Mouse (Mus musculus) hindbrain, embryonic 13.5 days (tissue): ENCODE data around the gene Ocel1. TPM values are rescaled to one million over a fixed set of nuclear protein-coding genes. Genes with fewer than 3 reads are reported as not detected.
A peak's percentile ranks its signal among the peaks of the same experiment; 100 is the strongest.

Source experiments
- ATAC-seq: fragments of 200-750 bp; cut with Nextera tagmentation; 2 replicates; pipeline ENCODE4 v1.8.0; 2017; ENCODE audit warnings: moderate TSS enrichment; ENCODE audit not compliant: low FRiP score
- H3K27ac ChIP-seq: fragments of 300-500 bp; sonication (generic); 2 replicates; pipeline ENCODE4 v1.5.1; 2015; ENCODE audit warnings: inconsistent platforms, mild to moderate bottlenecking, moderate library complexity
- H3K27me3 ChIP-seq: fragments of 300-500 bp; sonication (generic); 2 replicates; pipeline ENCODE4 v1.6.1; 2015; ENCODE audit warnings: mild to moderate bottlenecking, inconsistent platforms
- H3K36me3 ChIP-seq: fragments of 300-500 bp; sonication (generic); 2 replicates; pipeline ENCODE4 v1.6.1; 2015; ENCODE audit warnings: mild to moderate bottlenecking, inconsistent platforms
- H3K4me1 ChIP-seq: fragments of 300-500 bp; sonication (generic); replicated peaks from 2 replicates; pipeline ENCODE4 v1.6.1; 2015; ENCODE audit warnings: inconsistent platforms
- H3K4me2 ChIP-seq: fragments of 300-500 bp; sonication (generic); 2 replicates; pipeline ENCODE4 v1.6.1; 2015; ENCODE audit warnings: inconsistent platforms, mild to moderate bottlenecking, moderate library complexity
- H3K4me3 ChIP-seq: fragments of 300-500 bp; sonication (generic); 2 replicates; pipeline ENCODE4 v1.5.1; 2015; ENCODE audit warnings: mild to moderate bottlenecking, inconsistent platforms
- H3K9ac ChIP-seq: fragments of 300-500 bp; sonication (generic); 2 replicates; pipeline ENCODE4 v1.6.1; 2015; ENCODE audit warnings: mild to moderate bottlenecking, inconsistent platforms
- H3K9me3 ChIP-seq: fragments of 300-500 bp; sonication (generic); 2 replicates; pipeline ENCODE4 v1.6.1; 2016; ENCODE audit warnings: inconsistent platforms
- WGBS: fragments of 180-500 bp; shearing (Covaris S2); methylation state at CpG from one replicate; pipeline ENCODE4 v1.1.7; 2015; 5-methylcytosine and 5-hydroxymethylcytosine counted together
- polyA plus RNA-seq: library from polyadenylated mRNA; unstranded; fragments of >200 nt; fragmentation: Nextera tagmentation; extraction: Ambion mirVana; gene quantifications from 2 replicates; pipeline ENCODE4 v1.2.1, GENCODE M21; 2015

Ocel1 gene
- polyA plus RNA-seq, 1 experiment from 2014 or later: 6.2 TPM

DNA sequence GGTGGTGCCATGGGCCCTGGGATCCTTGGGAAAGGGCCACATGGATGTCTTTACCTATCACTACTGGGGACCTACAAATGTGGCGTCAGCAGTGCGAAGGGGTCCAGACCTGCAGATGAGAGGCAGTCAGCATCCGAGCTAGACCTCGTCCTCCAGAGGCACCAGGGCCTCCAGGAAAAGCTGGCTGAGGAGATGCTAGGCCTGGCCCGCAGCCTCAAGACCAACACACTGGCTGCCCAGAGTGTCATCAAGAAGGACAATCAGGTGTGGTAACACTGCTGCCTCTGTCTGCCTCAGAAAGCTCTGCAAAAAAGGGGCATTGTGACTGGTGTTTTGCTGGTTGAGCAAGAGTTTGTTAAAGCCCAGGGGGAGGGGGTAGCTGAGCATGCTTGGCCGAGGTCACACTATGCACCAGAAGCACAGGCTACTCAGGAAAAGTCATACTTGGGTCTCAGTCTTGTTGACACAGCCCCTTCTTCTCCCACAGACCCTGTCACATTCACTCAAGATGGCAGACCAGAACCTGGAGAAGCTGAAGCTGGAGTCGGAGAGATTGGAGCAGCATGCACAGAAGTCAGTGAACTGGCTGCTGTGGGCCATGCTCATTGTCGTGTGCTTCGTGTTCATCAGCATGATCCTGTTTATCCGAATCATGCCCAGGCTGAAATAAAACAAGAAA, 1.9 kb upstream of the Ocel1 start:
- no peak for ATAC-seq

DNA sequence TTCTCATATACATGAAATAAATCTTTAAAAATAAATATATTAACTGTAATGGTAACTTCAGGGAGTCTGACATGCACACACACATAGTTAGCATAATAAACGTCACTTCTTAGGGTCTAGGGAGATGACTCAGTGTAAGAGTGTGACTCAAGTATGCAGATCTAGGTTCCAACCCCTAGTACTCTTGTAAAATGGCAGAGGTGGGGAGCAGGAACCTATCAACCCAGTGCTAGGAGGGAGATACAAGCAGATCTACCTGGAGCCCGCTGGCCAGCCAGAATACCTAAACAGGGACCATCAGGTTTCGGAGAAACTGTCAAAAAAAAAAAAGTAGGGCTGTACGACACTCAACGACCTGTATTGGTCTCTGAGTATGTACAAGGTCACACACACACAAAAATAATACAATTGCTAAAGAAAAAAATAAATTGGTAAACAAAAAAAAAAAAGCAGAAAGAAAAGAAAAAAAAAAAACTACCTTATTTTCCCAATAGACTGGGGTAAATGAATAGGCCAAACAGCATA, 325 bp upstream of the Ocel1 start:
- no peak for ATAC-seq
- WGBS: 29% methylated on average over 5 of the region's 5 CpGs
- Histone ChIP-seq H3K9ac (peak overlapping the region; percentile 72; the same call in 1 of the 2 replicates), H3K4me3 (peak overlapping the region; percentile 66), H3K36me3 (peaks cover 29% of the 10 kb centered on the region), H3K4me2 (peak overlapping the region; percentile 54), H3K27ac (peak overlapping the region; percentile 89), H3K9me3 (no peaks in the 10 kb centered on the region), H3K27me3 (no peaks in the 10 kb centered on the region), H3K4me1 (peaks cover 44% of the 10 kb centered on the region)

More for the DNA sequence above, 1.9 kb upstream of the Ocel1 start:
- peaks cover 22% of the 10 kb centered on the region for H3K36me3 ChIP-seq
- 93% methylated on average over 10 of the region's 10 CpGs for WGBS
- H3K9me3 ChIP-seq: no peaks in the 10 kb centered on the region
- no peak overlapping the region for H3K4me2 ChIP-seq
- H3K27ac ChIP-seq: no peak overlapping the region
- no peak overlapping the region for H3K4me3 ChIP-seq
- H3K9ac ChIP-seq: no peak overlapping the region
- peaks cover 34% of the 10 kb centered on the region for H3K4me1 ChIP-seq
- no peaks in the 10 kb centered on the region for H3K27me3 ChIP-seq

DNA sequence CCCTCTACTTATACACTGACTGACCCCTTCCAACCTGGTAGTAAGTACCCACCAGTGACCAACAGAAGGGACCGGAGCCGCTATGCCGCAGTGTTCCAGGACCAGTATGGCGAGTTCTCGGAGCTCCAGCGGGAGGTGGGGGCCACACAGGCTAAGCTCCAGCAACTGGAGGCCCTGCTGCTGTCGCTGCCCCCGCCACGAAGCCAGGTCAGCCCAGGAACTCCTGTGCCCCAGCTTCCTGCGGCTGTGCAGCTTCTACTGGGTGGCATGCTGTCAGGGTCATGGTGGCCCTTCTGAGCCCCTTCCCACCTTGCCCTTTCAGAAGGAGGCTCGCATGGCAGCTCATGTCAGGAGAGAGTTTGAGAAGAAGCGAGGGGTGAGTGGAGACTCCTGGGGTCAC, 1.3 kb downstream of the Ocel1 start:
- no peak overlapping the region for H3K4me2 ChIP-seq
- H3K9me3 ChIP-seq: no peaks in the 10 kb centered on the region
- H3K9ac ChIP-seq: no peak overlapping the region
- H3K27me3 ChIP-seq: no peaks in the 10 kb centered on the region
- 87% methylated on average over 12 of the region's 12 CpGs for WGBS
- no peak for ATAC-seq
- H3K36me3 ChIP-seq: peaks cover 32% of the 10 kb centered on the region
- H3K4me1 ChIP-seq: peaks cover 50% of the 10 kb centered on the region
- H3K4me3 ChIP-seq: no peak overlapping the region
- no peak overlapping the region for H3K27ac ChIP-seq

DNA sequence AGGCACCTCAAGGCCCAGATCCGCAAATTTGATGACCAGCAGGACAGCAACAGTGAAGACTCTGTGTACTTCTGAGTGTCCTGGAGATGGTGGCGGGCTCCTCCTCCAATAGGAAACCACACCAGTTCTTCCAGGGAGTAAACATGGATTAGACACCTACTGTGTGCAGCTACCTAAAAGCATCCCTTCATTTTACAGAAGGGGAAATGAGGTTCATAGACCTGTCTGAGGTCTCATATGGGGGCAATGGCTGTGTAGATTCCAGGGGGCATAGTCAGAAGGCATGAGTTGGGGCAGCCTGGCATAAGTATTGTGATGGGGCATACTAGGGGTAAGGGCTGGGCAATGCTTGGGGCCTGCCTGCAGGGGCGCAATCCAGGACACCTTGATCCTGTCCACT, 1.9 kb downstream of the Ocel1 start:
- Histone ChIP-seq H3K9ac (no peak overlapping the region), H3K9me3 (no peaks in the 10 kb centered on the region), H3K4me1 (peaks cover 48% of the 10 kb centered on the region), H3K4me3 (no peak overlapping the region), H3K27ac (no peak overlapping the region), H3K27me3 (no peaks in the 10 kb centered on the region), H3K36me3 (peaks cover 37% of the 10 kb centered on the region), H3K4me2 (no peak overlapping the region)
- 89% methylated on average over 3 of the region's 3 CpGs for WGBS
- ATAC-seq: no peak

DNA sequence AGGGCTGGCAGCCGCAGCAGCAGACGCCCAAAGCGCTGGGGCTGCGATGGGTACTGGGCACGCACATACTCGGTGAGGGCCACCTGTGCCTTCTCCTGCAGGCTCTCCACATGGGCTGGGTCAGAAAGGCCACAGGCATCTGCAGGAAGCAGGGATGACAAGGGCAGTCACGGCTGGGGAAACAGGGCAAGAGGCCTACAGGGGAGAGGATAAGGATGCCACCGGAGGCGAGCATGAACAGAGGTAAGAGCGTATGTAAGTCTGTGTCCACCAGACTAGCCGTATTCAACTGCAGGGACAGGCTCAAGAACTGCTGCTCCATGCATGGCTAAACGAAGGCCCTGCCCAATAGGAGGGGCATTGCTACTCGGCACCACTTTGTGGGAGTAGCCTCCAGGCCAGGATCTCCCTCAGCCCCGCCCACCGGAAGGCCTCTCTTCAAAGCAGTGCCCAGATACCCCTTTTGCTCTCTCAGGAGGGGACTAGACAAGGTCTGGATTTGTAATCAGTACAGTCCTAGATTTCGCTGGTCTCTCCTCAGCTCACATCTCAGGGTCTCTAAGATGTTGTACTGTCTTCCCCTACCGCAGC, 3.6 kb downstream of the Ocel1 start:
- no peak for ATAC-seq
- H3K36me3 ChIP-seq: peaks cover 26% of the 10 kb centered on the region
- H3K4me2 ChIP-seq: 0 out of 2 replicates have a peak overlapping the region, but pooled peaks have one; percentile 67
- 80% methylated on average over 17 of the region's 17 CpGs for WGBS
- no peaks in the 10 kb centered on the region for H3K27me3 ChIP-seq
- H3K4me1 ChIP-seq: peaks cover 51% of the 10 kb centered on the region
- no peak overlapping the region for H3K4me3 ChIP-seq
- no peak overlapping the region; the same call in 1 of the 2 replicates for H3K27ac ChIP-seq
- no peaks in the 10 kb centered on the region for H3K9me3 ChIP-seq
- H3K9ac ChIP-seq: 0 out of 2 replicates have a peak overlapping the region, but pooled peaks have one; percentile 75

DNA sequence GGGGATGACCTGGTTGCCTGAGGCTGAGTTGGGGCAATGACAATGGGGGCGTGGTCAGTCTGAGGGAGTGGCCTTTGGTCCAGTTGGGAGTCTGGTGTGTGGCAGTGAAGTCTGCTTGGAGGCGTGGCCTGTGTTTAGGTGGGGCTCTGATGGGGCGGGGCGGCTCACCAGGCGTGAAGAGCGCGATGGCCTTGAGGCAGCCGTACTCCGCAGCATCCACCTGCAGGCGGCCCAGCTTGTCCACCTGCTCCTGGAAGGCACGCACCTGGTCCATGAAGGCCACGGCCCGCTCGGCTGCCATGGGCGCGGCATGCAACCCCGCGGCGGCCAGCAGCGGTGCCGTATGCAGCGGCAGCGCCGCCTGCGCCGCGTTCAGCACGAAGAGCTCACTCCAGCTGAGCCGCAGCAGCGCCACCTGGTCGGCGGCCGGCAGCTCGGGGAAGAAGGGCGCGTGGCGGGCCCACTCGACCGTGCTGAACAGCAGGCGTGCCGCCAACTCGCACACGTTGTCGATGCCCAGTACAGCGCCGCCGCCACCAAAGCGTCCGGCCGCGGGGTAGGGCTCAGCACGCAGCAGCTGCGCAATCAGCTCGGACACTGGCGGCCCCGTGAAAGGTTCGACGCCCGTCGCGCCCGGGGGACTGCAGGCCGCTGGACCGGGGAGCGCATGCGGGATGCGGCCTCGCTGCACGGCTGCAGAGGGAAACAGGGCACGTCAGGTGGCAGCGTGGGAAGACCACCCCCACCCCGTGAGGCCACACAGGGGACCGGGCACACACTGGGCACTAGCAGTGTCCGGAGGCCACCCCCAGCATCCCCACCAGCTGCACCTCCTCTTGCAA, 4.7 kb downstream of the Ocel1 start:
- Histone ChIP-seq H3K4me2 (peak overlapping the region; percentile 67), H3K9ac (peak overlapping the region; percentile 75), H3K27ac (peak overlapping the region; percentile 82), H3K4me1 (peaks cover 56% of the 10 kb centered on the region), H3K4me3 (peak overlapping the region; percentile 40), H3K36me3 (peaks cover 24% of the 10 kb centered on the region), H3K9me3 (no peaks in the 10 kb centered on the region), H3K27me3 (no peaks in the 10 kb centered on the region)
- WGBS: 5% methylated on average over 63 of the region's 74 CpGs
- ATAC-seq: peak; percentile 4; the same call in 1 of the 2 replicates

DNA sequence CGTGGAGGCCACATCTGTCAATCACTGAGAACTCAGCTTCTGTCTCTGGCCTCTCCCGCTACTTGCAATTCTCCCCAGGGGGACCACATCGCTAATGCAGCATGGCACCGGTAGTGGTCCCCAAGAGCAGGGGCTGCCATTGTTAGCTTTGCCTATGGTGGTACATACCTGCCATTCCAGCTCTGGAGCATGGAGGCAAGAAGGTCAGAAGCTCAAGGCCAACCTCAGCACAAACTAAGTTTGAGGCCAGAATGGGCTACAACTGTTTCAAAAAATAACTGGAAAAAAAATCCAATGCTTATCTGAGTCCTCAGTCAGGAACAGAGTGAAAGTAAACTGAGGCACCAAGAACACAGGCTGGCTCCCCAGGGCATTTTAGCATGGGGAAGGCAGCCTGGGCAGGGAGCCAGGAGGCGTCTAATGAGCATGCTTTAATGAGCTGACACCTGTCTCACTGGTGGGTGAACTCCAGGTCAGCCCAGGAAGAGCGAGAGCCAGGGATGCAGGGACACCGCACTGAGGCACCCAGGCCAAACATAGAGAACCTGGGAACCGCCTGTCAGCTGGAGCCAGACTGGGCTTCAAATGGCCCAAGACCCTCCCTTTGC, 5.4 kb downstream of the Ocel1 start:
- Histone ChIP-seq H3K9ac (peak overlapping the region; percentile 75), H3K4me1 (peaks cover 60% of the 10 kb centered on the region)

DNA sequence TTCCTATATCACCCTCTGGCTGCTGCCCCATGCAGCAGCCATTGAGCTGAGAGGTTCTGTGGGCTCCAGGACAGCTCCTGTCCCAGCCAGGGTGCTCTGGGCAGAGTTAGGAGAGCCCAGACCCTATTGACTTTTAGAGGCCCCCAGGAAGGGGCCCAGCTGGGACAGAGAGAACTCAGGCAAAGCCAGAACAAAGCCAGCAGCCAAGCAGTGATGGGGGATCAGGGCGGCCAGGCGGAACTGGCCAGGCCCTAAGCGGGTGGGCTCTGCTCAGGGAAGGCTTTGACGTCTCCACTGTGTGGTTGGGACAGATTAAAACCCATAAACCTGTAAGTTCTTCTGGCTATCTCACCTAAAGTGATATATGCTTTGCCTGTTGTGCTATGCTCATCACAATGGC, 7.9 kb downstream of the Ocel1 start:
- no peak overlapping the region; the same call in 1 of the 2 replicates for H3K27ac ChIP-seq

More for the DNA sequence above, 5.4 kb downstream of the Ocel1 start:
- ATAC-seq: no peak
- Histone ChIP-seq H3K36me3 (peaks cover 24% of the 10 kb centered on the region), H3K9me3 (no peaks in the 10 kb centered on the region), H3K27ac (peak overlapping the region; percentile 82; the same call in 1 of the 2 replicates), H3K4me2 (peak overlapping the region; percentile 67), H3K4me3 (peak overlapping the region; percentile 40), H3K27me3 (no peaks in the 10 kb centered on the region)
- WGBS: 23% methylated on average over 8 of the region's 8 CpGs

DNA sequence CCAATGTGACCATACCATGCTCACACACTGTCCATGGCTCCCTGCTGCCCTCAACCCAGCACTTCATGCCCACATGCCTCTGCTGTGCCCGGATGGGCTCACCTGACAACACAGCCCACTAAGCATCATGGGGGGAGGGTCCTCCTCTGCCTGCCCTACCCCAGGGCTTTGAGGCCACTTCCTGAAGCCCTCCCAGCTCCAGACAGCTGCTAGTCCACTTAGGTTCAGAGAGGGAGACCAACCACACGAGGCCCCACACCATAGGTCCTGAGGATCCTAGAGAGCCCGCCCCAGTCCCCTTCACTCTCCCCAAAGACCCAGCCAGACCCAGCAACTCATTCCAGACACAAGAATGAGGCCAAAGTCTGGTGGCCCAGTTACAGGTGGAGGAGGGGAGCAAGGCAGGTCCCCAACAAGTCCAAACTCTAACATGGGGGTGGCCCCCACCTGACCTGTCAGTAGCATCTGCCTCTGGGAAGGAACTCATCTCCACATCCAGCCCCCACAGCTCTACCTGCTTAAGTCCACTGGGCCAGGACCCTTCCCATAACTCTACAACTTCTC, 8.5 kb downstream of the Ocel1 start:
- no peak overlapping the region for H3K27ac ChIP-seq
- peaks cover 11% of the 10 kb centered on the region for H3K36me3 ChIP-seq
- no peaks in the 10 kb centered on the region for H3K27me3 ChIP-seq
- H3K4me2 ChIP-seq: peak overlapping the region; percentile 100
- H3K9me3 ChIP-seq: no peaks in the 10 kb centered on the region
- 17% methylated on average over 3 of the region's 3 CpGs for WGBS
- H3K4me1 ChIP-seq: peaks cover 78% of the 10 kb centered on the region
- peak overlapping the region; percentile 62 for H3K4me3 ChIP-seq
- ATAC-seq: no peak
- H3K9ac ChIP-seq: peak overlapping the region; percentile 87

More for the DNA sequence above, 7.9 kb downstream of the Ocel1 start:
- Histone ChIP-seq H3K9me3 (no peaks in the 10 kb centered on the region), H3K4me2 (peak overlapping the region; percentile 100), H3K4me3 (peak overlapping the region; percentile 62), H3K9ac (peak overlapping the region; percentile 87), H3K27me3 (no peaks in the 10 kb centered on the region), H3K4me1 (peaks cover 78% of the 10 kb centered on the region), H3K36me3 (peaks cover 16% of the 10 kb centered on the region)
- no peak for ATAC-seq
- 23% methylated on average over 4 of the region's 4 CpGs for WGBS

DNA sequence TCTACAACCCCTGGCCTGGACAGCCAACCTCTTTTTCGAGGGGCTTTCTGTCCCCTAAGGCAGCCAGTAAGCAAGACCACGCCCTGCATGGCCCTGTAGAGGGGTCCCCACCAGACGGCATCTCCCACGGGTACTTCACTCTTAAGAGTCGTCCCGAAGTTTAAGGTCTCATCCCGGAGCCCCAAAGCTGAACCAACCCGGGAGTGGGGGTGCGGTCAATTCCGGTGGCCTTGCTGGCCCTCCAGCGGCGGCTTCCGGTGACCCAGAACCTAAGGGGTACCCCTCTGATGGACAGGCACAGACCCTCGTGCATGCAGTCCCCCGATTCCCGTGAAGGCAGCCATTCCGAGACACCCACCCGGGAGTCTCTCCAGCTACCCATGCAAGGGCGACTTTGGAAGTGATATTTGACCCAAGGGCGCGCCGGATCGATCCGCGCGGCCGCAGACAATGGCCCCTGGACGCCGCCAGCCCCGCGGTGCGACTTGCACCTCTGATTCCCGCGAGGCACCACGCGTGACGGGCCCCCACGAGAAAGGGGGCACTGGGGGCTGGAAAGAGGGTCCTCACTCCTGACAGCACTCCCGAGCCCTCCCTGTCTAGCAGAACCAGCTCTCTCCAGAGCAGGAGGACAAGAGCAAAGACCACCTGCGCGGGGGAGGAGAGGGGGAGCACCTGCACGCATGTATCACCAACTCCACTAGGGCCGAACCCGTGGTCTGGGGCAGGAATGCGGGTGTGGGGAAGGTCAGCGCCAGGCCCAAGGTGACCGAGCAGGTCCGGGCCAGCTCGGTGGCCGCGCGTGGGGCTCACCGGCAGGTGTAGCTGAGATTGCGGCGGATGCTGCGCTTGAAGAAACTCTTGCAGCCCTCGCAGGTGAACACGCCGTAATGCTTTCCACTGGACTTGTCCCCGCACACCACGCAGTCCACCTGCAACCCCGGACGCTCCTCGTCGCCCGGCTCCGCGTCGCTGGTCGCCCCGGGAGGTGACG, 9.4 kb downstream of the Ocel1 start:
- 1% methylated on average over 72 of the region's 72 CpGs for WGBS
- no peaks in the 10 kb centered on the region for H3K9me3 ChIP-seq

More for the DNA sequence above, 9.4 kb downstream of the Ocel1 start:
- ATAC-seq: no peak
- Histone ChIP-seq H3K4me3 (peak overlapping the region; percentile 62), H3K27me3 (no peaks in the 10 kb centered on the region), H3K27ac (peak overlapping the region; percentile 90; the same call in 1 of the 2 replicates), H3K9ac (peak overlapping the region; percentile 87), H3K4me1 (peaks cover 71% of the 10 kb centered on the region), H3K36me3 (peaks cover 7% of the 10 kb centered on the region), H3K4me2 (peak overlapping the region; percentile 100)
